Comparison of ENCODE assay signal across 40 mouse cellular contexts in genomic region chr19:25641786-25642185, GRCm38 (mm10). TPM values are rescaled to one million over a fixed set of nuclear protein-coding genes. Genes with fewer than 3 reads are reported as not detected.
"Had no signal": no experiment of that assay in that cellular context is flagged by ENCODE, and none has a peak within 500 bp of the region (broad histone marks: within the 10 kb centered on the region; RNA-seq: fewer than 3 reads in every experiment).

No protein-coding gene starts in this region.

- H3K27me3 ChIP-seq: hindbrain, embryonic 13.5 days; intestine, embryonic 15.5 days had no signal

- H3K4me3 ChIP-seq: heart, embryonic 10.5 days; heart, embryonic 12.5 days; heart, embryonic 13.5 days; heart, embryonic 15.5 days; hindbrain, embryonic 10.5 days; hindbrain, embryonic 12.5 days; hindbrain, embryonic 13.5 days; hindbrain, embryonic 15.5 days; intestine, embryonic 15.5 days; kidney, embryonic 15.5 days; layer of hippocampus, adult 2 months had no signal

- ATAC-seq: hindbrain, embryonic 16.5 days; hindbrain, postnatal 0 days; inflammation-experienced regulatory T-cells, adult 6 months; intestine, embryonic 15.5 days; intestine, embryonic 16.5 days; intestine, postnatal 0 days had no signal

- DNase-seq: heart, postnatal 10 days; heart, postnatal 14 days; heart, postnatal 36 days; heart, postnatal 4 days; kidney, adult 11 months; kidney, adult 18-20 months; kidney, adult 2 months; kidney, adult 8-10 months; kidney, adult 9 months; kidney, postnatal 10 days; kidney, postnatal 14 days; kidney, postnatal 25 days; kidney, postnatal 36 days; kidney, postnatal 4 days; layer of hippocampus, adult 9-11 months; layer of hippocampus, postnatal 36 days had no signal

- H3K36me3 ChIP-seq: heart, embryonic 10.5 days; heart, embryonic 12.5 days; heart, embryonic 13.5 days; heart, embryonic 15.5 days; hindbrain, embryonic 10.5 days; hindbrain, embryonic 12.5 days; hindbrain, embryonic 13.5 days; hindbrain, embryonic 15.5 days; intestine, embryonic 15.5 days; kidney, embryonic 15.5 days had no signal

- H3K27ac ChIP-seq: heart, embryonic 10.5 days; heart, embryonic 13.5 days; heart, embryonic 15.5 days; hindbrain, embryonic 10.5 days; hindbrain, embryonic 12.5 days; hindbrain, embryonic 13.5 days; hindbrain, embryonic 14.5 days; hindbrain, embryonic 15.5 days; hindbrain, postnatal 0 days; intestine, embryonic 15.5 days; kidney, embryonic 15.5 days; kidney, postnatal 0 days; layer of hippocampus, adult 2 months had no signal

- H3K9me3 ChIP-seq: heart, embryonic 10.5 days; heart, embryonic 12.5 days; heart, embryonic 13.5 days; heart, embryonic 15.5 days; hindbrain, embryonic 10.5 days; hindbrain, embryonic 12.5 days; hindbrain, embryonic 13.5 days; hindbrain, embryonic 15.5 days; intestine, embryonic 15.5 days; kidney, embryonic 15.5 days had no signal

- H3K4me2 ChIP-seq: heart, embryonic 11.5 days; heart, embryonic 12.5 days; heart, embryonic 13.5 days; heart, embryonic 15.5 days; hindbrain, embryonic 12.5 days; hindbrain, embryonic 13.5 days; hindbrain, embryonic 14.5 days; hindbrain, embryonic 15.5 days; intestine, embryonic 15.5 days; kidney, embryonic 15.5 days had no signal

- H3K4me1 ChIP-seq: heart, embryonic 10.5 days; heart, embryonic 12.5 days; heart, embryonic 13.5 days; heart, embryonic 15.5 days; hindbrain, embryonic 12.5 days; hindbrain, embryonic 13.5 days; hindbrain, embryonic 15.5 days; intestine, embryonic 15.5 days; kidney, embryonic 15.5 days had no signal

- H3K9ac ChIP-seq: heart, embryonic 12.5 days; heart, embryonic 13.5 days; heart, embryonic 15.5 days; hindbrain, embryonic 12.5 days; hindbrain, embryonic 13.5 days; hindbrain, embryonic 14.5 days; hindbrain, embryonic 15.5 days; intestine, embryonic 15.5 days; kidney, embryonic 15.5 days had no signal

RNA-seq across cellular contexts. Expression of gene Dmrt2, which starts 30.4 kb away (rescaled TPM):
- total RNA-seq: heart, postnatal 36 days; heart, postnatal 4 days; hematopoietic stem cell, adult 5-6 weeks; hindbrain, postnatal 0 days had no signal
- polyA plus RNA-seq: heart, postnatal 0 days; hindbrain, embryonic 14.5 days; hindbrain, embryonic 15.5 days; hindbrain, embryonic 16.5 days; hindbrain, postnatal 0 days; inflammation-experienced regulatory T-cells, adult 6 months had no signal

RNA-seq across cellular contexts. Expression of gene Dmrt3, which starts 31.7 kb away (rescaled TPM):
- total RNA-seq: heart, postnatal 10 days; heart, postnatal 14 days; heart, postnatal 36 days; heart, postnatal 4 days; hematopoietic stem cell, adult 5-6 weeks; left cerebral cortex, adult 18-20 months had no signal
- polyA plus RNA-seq: heart, embryonic 10.5 days; heart, embryonic 12.5 days; heart, postnatal 0 days; inflammation-experienced regulatory T-cells, adult 6 months; intestine, postnatal 0 days; kidney, adult 2 months; kidney, embryonic 14.5 days; kidney, embryonic 15.5 days; kidney, embryonic 16.5 days had no signal
